Mouse (Mus musculus): Measurements from ENCODE around the gene Ttll8.

DNA sequence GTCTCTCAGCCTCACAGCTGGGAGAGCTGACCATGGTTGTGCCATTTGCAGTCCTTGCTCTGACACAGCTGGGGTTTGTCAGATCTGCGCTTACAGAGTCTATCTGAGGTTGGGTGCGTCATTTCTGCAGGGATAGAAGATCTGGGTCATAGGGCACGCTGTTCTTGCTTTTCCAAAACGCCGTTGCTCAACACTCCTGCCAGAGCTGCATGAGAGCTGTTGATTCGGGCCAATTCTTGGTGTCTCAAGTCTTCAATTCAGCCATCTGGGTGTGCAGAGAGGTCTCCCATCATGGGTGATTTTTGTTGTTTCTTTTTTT is 32.3 kb downstream of the Ttll8 start:
- TF ChIP-seq POLR2A (IDR thresholded peaks at IDR 0.05; ENCODE audit: low read depth, low read length): no peak
- no peak for TF ChIP-seq CTCF (conservative IDR thresholded peaks at IDR 0.05; ENCODE audit: insufficient read depth, insufficient read length, low read depth, low read length)

All from kidney, adult 2 months (tissue).